Mouse (Mus musculus): Measurements from ENCODE around the gene B3gnt7. TPM values are rescaled to one million over a fixed set of nuclear protein-coding genes. Genes with fewer than 3 reads are reported as not detected.

B3gnt7 gene
- total RNA-seq, 1 experiment, result 103 TPM

GRCm38 (mm10) chr1:86300093-86300492, 2.5 kb upstream of the B3gnt7 start:
- no peak for DNase-seq (ENCODE audit: low read depth, low spot score)
- Histone ChIP-seq H3K27ac (ENCODE audit: insufficient read depth, low read depth, low read length, poor library complexity, severe bottlenecking) (no peak overlapping the region; the same call in 1 of the 2 replicates), H3K4me3 (ENCODE audit: insufficient read depth in 1 of 2, low read depth in 1 of 2, low read length in 2 of 2, poor library complexity in 1 of 2, severe bottlenecking in 1 of 2) (no peak overlapping the region), H3K4me1 (ENCODE audit: control insufficient read depth in 2 of 2, insufficient read depth in 2 of 2, low read length in 2 of 2, poor library complexity in 1 of 2) (peaks cover 17 to 32% of the 10 kb centered on the region in 2 experiments), H3K9ac (ENCODE audit: insufficient read depth, low read depth, low read length, poor library complexity, severe bottlenecking) (no peak overlapping the region), H3K36me3 (ENCODE audit: control insufficient read depth, insufficient read depth, low read length, poor library complexity, severe bottlenecking) (peaks cover 3% of the 10 kb centered on the region), H3K9me3 (ENCODE audit: control insufficient read depth, insufficient read depth, low read depth, low read length) (no peaks in the 10 kb centered on the region)
- in situ Hi-C loops (cut with MboI; ENCODE audit: low sequenced_read_pairs in 2 of 2, unreplicated experiment in 2 of 2), result no loop called here
- TF ChIP-seq ZC3H11A (IDR thresholded peaks at IDR 0.05; ENCODE audit: borderline replicate concordance, low read depth, low read length) (no peak), ZNF384 (IDR thresholded peaks at IDR 0.05; ENCODE audit: low read depth, low read length) (peak; percentile 53; the same call in 1 of the 2 replicates), MAFK (IDR thresholded peaks at IDR 0.05; ENCODE audit: insufficient read depth, low read depth, low read length) (no peak)

GRCm38 (mm10) chr1:86300731-86301130, 1.9 kb upstream of the B3gnt7 start:
- Histone ChIP-seq H3K9ac (ENCODE audit: insufficient read depth, low read depth, low read length, poor library complexity, severe bottlenecking) (no peak overlapping the region), H3K36me3 (ENCODE audit: control insufficient read depth, insufficient read depth, low read length, poor library complexity, severe bottlenecking) (peaks cover 9% of the 10 kb centered on the region), H3K4me1 (ENCODE audit: control insufficient read depth in 2 of 2, insufficient read depth in 2 of 2, low read length in 2 of 2, poor library complexity in 1 of 2) (peaks cover 17 to 36% of the 10 kb centered on the region in 2 experiments), H3K4me3 (ENCODE audit: insufficient read depth in 1 of 2, low read depth in 1 of 2, low read length in 2 of 2, poor library complexity in 1 of 2, severe bottlenecking in 1 of 2) (no peak overlapping the region), H3K9me3 (ENCODE audit: control insufficient read depth, insufficient read depth, low read depth, low read length) (no peaks in the 10 kb centered on the region), H3K27ac (ENCODE audit: insufficient read depth, low read depth, low read length, poor library complexity, severe bottlenecking) (no peak overlapping the region; the same call in 1 of the 2 replicates)
- in situ Hi-C loops (cut with MboI; ENCODE audit: low sequenced_read_pairs in 2 of 2, unreplicated experiment in 2 of 2), result no loop called here
- no peak for DNase-seq (ENCODE audit: low read depth, low spot score)
- no peak for TF ChIP-seq ZC3H11A (IDR thresholded peaks at IDR 0.05; ENCODE audit: borderline replicate concordance, low read depth, low read length)
- TF ChIP-seq CHD2 (IDR thresholded peaks at IDR 0.05; ENCODE audit: low read depth, low read length), result no peak
- TF ChIP-seq HCFC1 (IDR thresholded peaks at IDR 0.05; ENCODE audit: borderline replicate concordance, insufficient read depth, low read length), result no peak
- no peak for TF ChIP-seq MAFK (IDR thresholded peaks at IDR 0.05; ENCODE audit: insufficient read depth, low read depth, low read length)
- no peak for TF ChIP-seq ZNF384 (IDR thresholded peaks at IDR 0.05; ENCODE audit: low read depth, low read length)

GRCm38 (mm10) chr1:86301221-86302091, 1.2 kb upstream of the B3gnt7 start:
- no peak overlapping the region for H3K4me3 ChIP-seq (ENCODE audit: insufficient read depth in 1 of 2, low read depth in 1 of 2, low read length in 2 of 2, poor library complexity in 1 of 2, severe bottlenecking in 1 of 2)
- TF ChIP-seq HCFC1 (IDR thresholded peaks at IDR 0.05; ENCODE audit: borderline replicate concordance, insufficient read depth, low read length) (no peak), ZNF384 (IDR thresholded peaks at IDR 0.05; ENCODE audit: low read depth, low read length) (no peak), CHD2 (IDR thresholded peaks at IDR 0.05; ENCODE audit: low read depth, low read length) (no peak), ZC3H11A (IDR thresholded peaks at IDR 0.05; ENCODE audit: borderline replicate concordance, low read depth, low read length) (no peak), MAFK (IDR thresholded peaks at IDR 0.05; ENCODE audit: insufficient read depth, low read depth, low read length) (0 out of 2 replicates have a peak, but pooled peaks have one; percentile 9)
- H3K36me3 ChIP-seq (ENCODE audit: control insufficient read depth, insufficient read depth, low read length, poor library complexity, severe bottlenecking), result peaks cover 16% of the 10 kb centered on the region
- in situ Hi-C loops (cut with MboI; ENCODE audit: low sequenced_read_pairs in 2 of 2, unreplicated experiment in 2 of 2), result no loop called here
- H3K4me1 ChIP-seq (ENCODE audit: control insufficient read depth in 2 of 2, insufficient read depth in 2 of 2, low read length in 2 of 2, poor library complexity in 1 of 2), result peaks cover 17 to 42% of the 10 kb centered on the region in 2 experiments
- no peak for DNase-seq (ENCODE audit: low read depth, low spot score)
- no peak overlapping the region for H3K27ac ChIP-seq (ENCODE audit: insufficient read depth, low read depth, low read length, poor library complexity, severe bottlenecking)
- H3K9me3 ChIP-seq (ENCODE audit: control insufficient read depth, insufficient read depth, low read depth, low read length), result no peaks in the 10 kb centered on the region
- no peak overlapping the region; the same call in 1 of the 2 replicates for H3K9ac ChIP-seq (ENCODE audit: insufficient read depth, low read depth, low read length, poor library complexity, severe bottlenecking)

- in situ Hi-C loops (cut with MboI; ENCODE audit: low sequenced_read_pairs in 2 of 2, unreplicated experiment in 2 of 2), result no loop called here
Measured at GRCm38 (mm10) chr1:86303063-86303872, 636 bp downstream of the B3gnt7 start.

More at GRCm38 (mm10) chr1:86303063-86303872, 636 bp downstream of the B3gnt7 start:
- peak overlapping the region; percentile 89 for H3K27ac ChIP-seq (ENCODE audit: insufficient read depth, low read depth, low read length, poor library complexity, severe bottlenecking)
- peak; percentile 88 for DNase-seq (ENCODE audit: low read depth, low spot score)
- H3K9ac ChIP-seq (ENCODE audit: insufficient read depth, low read depth, low read length, poor library complexity, severe bottlenecking), result peak overlapping the region; percentile 89
- no peaks in the 10 kb centered on the region for H3K9me3 ChIP-seq (ENCODE audit: control insufficient read depth, insufficient read depth, low read depth, low read length)
- peak overlapping the region; percentile 93 for H3K4me3 ChIP-seq (ENCODE audit: insufficient read depth in 1 of 2, low read depth in 1 of 2, low read length in 2 of 2, poor library complexity in 1 of 2, severe bottlenecking in 1 of 2)
- H3K4me1 ChIP-seq (ENCODE audit: control insufficient read depth in 2 of 2, insufficient read depth in 2 of 2, low read length in 2 of 2, poor library complexity in 1 of 2), result peaks cover 17 to 48% of the 10 kb centered on the region in 2 experiments
- TF ChIP-seq CHD2 (IDR thresholded peaks at IDR 0.05; ENCODE audit: low read depth, low read length) (no peak), HCFC1 (IDR thresholded peaks at IDR 0.05; ENCODE audit: borderline replicate concordance, insufficient read depth, low read length) (peak; percentile 64; the same call in 1 of the 2 replicates), ZNF384 (IDR thresholded peaks at IDR 0.05; ENCODE audit: low read depth, low read length) (peak; percentile 29; the same call in 1 of the 2 replicates)
- H3K36me3 ChIP-seq (ENCODE audit: control insufficient read depth, insufficient read depth, low read length, poor library complexity, severe bottlenecking), result peaks cover 29% of the 10 kb centered on the region

Data from ES-E14 (cell line).